Mouse (Mus musculus): ENCODE measurements at regions not wholly inside any gene's neighbourhood (a gene's known extent, or its start where the extent isn't known, plus 50 kb on each side); places are given as distances from the start of the nearest gene placed in this dataset.

- no peak for DNase-seq (ENCODE audit: low read depth, low spot score)
Measured at GRCm38 (mm10) chr13:31397246-31397645, 158.7 kb upstream of the Foxq1 start.

- no peak for DNase-seq (ENCODE audit: low read depth, low spot score)
Measured at GRCm38 (mm10) chr13:31400401-31400800, 155.5 kb upstream of the Foxq1 start.

- DNase-seq (ENCODE audit: low read depth, low spot score), result no peak
Measured at GRCm38 (mm10) chr13:31405312-31405711, 150.6 kb upstream of the Foxq1 start.

- DNase-seq (ENCODE audit: low read depth, low spot score), result no peak
Measured at GRCm38 (mm10) chr13:31408439-31409122, 147.4 kb upstream of the Foxq1 start.

- DNase-seq (ENCODE audit: low read depth, low spot score), result no peak
Measured at GRCm38 (mm10) chr13:31409123-31409513, 146.8 kb upstream of the Foxq1 start.

- DNase-seq (ENCODE audit: low read depth, low spot score), result no peak
Measured at GRCm38 (mm10) chr13:31421556-31421955, 134.4 kb upstream of the Foxq1 start.

GRCm38 (mm10) chr13:31423599-31423998 is 132.3 kb upstream of the Foxq1 start:
- no peak for DNase-seq (ENCODE audit: low read depth, low spot score)

- no peak for DNase-seq (ENCODE audit: low read depth, low spot score)
Measured at GRCm38 (mm10) chr13:31425825-31426500, 130.0 kb upstream of the Foxq1 start.

GRCm38 (mm10) chr13:31436434-31436833 is 119.5 kb upstream of the Foxq1 start:
- DNase-seq (ENCODE audit: low read depth, low spot score), result no peak

- no peak for DNase-seq (ENCODE audit: low read depth, low spot score)
Measured at GRCm38 (mm10) chr13:31439761-31440627, 115.9 kb upstream of the Foxq1 start.

GRCm38 (mm10) chr13:31458883-31459282 is 97.1 kb upstream of the Foxq1 start:
- no peak for DNase-seq (ENCODE audit: low read depth, low spot score)

GRCm38 (mm10) chr13:31465141-31465540 is 90.8 kb upstream of the Foxq1 start:
- no peak for DNase-seq (ENCODE audit: low read depth, low spot score)

GRCm38 (mm10) chr13:31465711-31466110 is 90.2 kb upstream of the Foxq1 start:
- DNase-seq (ENCODE audit: low read depth, low spot score), result no peak

- DNase-seq (ENCODE audit: low read depth, low spot score), result no peak
Measured at GRCm38 (mm10) chr13:31468131-31468530, 87.8 kb upstream of the Foxq1 start.

- DNase-seq (ENCODE audit: low read depth, low spot score), result no peak
Measured at GRCm38 (mm10) chr13:31468983-31469382, 87.0 kb upstream of the Foxq1 start.

- DNase-seq (ENCODE audit: low read depth, low spot score), result no peak
Measured at GRCm38 (mm10) chr13:31472366-31472765, 83.6 kb upstream of the Foxq1 start.

GRCm38 (mm10) chr13:31472804-31473203 is 83.1 kb upstream of the Foxq1 start:
- DNase-seq (ENCODE audit: low read depth, low spot score), result no peak

- DNase-seq (ENCODE audit: low read depth, low spot score), result no peak
Measured at GRCm38 (mm10) chr13:31473275-31473674, 82.7 kb upstream of the Foxq1 start.

- peak; percentile 6 for DNase-seq (ENCODE audit: low read depth, low spot score)
Measured at GRCm38 (mm10) chr13:31475845-31476244, 80.1 kb upstream of the Foxq1 start.

- DNase-seq (ENCODE audit: low read depth, low spot score), result peak; percentile 68
Measured at GRCm38 (mm10) chr13:31477171-31477867, 78.6 kb upstream of the Foxq1 start.

GRCm38 (mm10) chr13:31481105-31481844 is 74.7 kb upstream of the Foxq1 start:
- DNase-seq (ENCODE audit: low read depth, low spot score), result no peak

Measured in ZHBTc4 (cell line).